Mouse (Mus musculus): Measurements from ENCODE around the gene D430042O09Rik.

DNA sequence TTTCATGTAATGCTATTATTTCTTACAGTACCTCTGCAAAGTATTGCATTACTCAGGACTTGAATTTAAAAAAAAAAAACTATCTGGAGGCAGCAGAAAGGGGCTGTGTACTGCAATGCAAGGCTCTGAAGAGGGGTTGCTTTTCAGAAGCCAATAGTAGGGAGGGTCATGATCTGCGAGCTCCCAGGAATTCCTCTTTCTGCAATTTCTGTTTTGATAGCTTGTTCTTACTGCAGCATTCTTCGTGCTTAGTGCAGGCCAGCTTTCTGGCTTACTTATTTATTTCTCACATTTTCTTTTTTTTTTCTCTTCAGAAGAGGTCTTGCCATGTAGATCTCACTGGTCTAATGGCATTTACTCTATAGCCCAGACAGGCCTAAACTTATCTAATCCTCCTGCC, 32.8 kb downstream of the D430042O09Rik start:
- TF ChIP-seq POLR2A (IDR thresholded peaks at IDR 0.05; ENCODE audit: low read depth, low read length) (no peak), CTCF (IDR thresholded peaks at IDR 0.05; ENCODE audit: borderline replicate concordance, insufficient read depth, low read length) (no peak)
